Mouse (Mus musculus): Measurements from ENCODE around the gene Vgll4.

The Vgll4 gene

DNA sequence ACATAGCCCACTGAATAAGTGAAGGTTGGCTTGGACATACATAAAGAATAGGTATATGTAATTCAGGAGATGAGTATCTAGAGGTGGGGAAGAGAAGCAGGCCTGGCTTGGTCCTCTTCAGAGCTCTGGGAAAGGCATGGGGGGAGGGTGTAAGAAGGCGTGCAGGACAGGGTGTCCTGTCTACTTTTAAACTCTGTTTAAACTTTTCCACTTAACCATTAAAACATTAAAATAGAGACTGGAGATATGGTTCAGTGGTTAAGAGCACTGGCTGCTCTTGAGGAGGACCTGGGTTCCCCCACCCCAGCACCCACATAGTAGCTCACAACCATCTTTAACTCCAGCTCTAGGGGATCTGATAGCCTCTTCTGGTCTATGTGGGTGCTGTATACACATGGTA lies 3.2 kb upstream of the Vgll4 start:
- DNase-seq (ENCODE audit: low spot score) = no peak

GRCm38 (mm10) chr6:114970895-114971294 lies 1.1 kb upstream of the Vgll4 start:
- DNase-seq (ENCODE audit: low spot score) = no peak

GRCm38 (mm10) chr6:114970386-114970785 lies 592 bp upstream of the Vgll4 start:
- DNase-seq (ENCODE audit: low spot score) = no peak

DNA sequence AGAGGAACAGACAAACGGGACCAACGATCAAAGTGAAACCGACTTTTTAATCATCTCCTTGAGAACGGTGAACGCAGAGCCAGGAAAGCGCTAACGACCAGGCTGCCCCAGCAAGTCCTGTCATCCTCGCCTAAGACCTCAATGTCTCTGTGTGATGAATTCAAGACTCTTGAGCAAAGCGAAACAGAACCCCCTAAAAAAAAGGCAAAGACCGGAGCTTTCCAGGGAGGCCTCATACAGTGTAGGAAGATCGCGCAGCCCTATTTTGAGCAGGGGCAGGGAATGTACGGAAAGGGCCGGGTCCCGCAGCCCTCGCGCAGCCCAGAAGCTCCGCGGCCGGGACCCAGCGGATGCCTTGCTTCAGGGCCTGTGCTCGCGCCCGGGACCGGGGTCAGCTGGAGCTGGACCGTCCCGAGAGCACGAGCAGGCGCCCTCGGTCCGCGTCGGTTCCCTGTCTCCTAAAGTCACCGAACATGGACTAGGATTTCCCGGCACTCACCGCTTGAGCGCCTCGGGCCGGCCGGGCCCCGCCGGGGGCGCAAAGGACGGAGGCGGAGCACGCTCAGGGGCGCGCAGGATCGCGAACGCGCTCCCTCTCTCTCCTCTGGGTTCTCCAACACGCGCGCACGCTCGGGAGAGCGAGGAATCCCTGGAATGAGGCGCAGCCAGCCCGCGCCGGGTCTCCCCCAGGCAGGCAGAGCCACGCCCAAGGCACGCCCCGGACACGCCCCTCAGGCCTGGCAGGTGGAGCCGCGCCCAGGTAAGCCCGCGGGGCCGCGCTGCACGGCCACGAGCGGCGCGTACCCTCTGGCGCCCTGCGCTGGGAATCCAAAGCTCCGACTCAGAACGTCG lies 1.2 kb downstream of the Vgll4 start:
- DNase-seq (ENCODE audit: low spot score) = peak; percentile 6

DNA sequence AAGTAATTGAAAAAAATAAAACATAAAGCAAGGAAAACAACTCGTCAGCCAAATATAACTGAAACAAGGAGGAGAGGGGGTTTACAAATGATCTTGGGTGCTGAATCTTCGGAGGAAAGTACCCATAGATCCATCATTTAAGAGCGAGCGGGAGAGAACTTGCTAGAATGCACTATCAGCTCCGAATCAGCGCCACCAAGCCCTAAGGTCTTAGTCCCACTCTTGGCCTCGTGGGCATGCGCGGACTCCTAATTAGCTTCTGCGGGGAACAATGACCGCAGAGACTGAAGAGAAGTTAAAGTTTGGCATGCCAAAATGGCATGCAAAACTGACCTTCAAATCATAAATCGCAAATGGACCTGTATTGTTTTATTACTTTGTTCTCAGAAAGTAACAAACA lies 2.2 kb downstream of the Vgll4 start:
- DNase-seq (ENCODE audit: low spot score) = no peak

DNA sequence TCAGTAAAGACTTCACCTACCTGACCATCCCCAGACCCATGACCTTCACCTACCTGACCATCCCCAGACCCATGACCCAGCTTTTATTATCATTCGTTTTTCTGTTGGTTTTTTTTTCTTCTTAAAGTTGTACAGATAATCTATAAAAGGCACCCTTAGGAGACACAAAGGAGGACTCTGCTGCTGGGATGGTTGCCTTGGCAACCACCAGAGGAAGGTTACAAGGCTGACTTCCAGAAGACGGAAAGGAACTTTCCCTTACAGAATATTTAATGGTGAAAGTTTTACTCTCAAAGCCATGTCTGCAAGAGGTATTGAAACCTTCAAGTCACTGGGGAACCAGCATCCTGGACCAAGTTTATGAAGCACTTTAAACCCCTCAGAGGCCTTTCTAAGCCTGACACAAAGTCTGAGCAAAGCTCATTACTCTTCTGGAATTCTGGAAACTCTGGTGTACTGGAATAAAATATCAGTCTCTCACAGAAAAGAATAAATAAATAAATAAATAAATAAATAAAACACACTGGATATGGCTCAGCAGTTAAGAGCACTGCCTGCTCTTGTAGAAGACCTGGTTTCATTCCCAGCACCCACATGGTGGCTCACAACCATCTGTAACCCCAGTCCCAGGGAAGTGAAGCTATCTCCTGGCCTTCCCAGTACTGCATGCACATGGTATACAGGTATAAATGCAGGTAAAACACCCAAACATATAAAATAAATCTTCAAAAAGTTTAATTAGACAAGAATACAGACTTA lies 3.2 kb downstream of the Vgll4 start:
- DNase-seq (ENCODE audit: low spot score) = no peak

DNA sequence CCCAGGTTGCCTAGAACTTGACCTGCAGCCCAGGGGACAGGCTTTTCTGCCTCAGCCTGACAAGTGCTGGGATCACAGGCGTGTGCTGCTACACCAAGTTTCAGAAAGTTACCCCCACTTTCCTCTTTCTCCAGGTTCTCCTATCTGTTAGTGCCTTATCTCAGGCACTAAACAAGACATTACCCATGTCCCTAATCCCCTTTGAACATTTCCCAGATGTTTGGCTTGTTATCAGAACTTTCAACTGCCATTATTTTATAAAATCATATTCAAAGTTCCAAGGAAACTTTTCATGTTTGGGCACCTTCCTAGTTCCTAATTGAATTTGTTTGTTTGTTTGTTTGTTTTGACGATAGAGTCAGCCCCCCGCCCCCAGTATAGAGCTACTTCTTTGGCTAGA lies 4.0 kb downstream of the Vgll4 start:
- DNase-seq (ENCODE audit: low spot score) = no peak

DNA sequence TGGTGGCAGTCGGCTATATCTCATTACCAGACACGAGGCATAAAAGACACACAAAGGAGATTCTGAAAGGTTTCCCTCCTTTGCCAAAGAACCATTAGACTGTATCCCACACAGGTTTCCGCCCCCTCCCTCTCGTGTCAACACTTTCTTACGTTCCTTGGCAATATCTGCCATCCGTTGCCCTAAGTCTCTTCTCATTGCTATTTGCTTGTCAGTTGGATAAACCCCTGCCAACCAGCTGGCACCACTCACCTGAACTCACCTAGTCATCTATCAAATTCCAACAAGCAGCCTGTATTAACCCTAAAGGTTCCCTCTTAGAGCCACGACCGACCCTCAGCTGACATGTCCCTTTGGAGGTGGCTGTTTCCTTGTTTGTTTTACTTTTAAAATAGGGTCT lies 4.4 kb downstream of the Vgll4 start:
- DNase-seq (ENCODE audit: low spot score) = no peak

DNA sequence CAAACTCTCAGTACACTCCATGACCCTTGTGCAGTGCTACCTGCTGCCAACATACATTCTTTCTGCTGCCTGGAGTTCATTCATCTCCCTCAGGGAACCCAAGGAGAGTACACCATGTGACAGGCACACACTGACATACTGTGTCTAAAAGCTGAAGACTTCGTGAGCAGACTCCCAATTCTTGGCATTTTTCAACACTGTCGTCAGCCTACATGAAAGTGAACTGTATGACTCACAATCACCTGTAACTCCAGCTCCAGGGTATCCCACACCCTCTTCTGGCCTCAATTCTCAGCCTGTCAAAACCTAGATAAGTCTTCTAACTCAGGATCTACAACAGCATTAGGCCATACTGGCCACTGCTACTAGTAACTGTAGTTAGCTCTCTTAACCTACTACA lies 5.6 kb downstream of the Vgll4 start:
- no peak for DNase-seq (ENCODE audit: low spot score)

- no peak for DNase-seq (ENCODE audit: low spot score)
Observed at GRCm38 (mm10) chr6:114963636-114964035, 6.2 kb downstream of the Vgll4 start.

DNA sequence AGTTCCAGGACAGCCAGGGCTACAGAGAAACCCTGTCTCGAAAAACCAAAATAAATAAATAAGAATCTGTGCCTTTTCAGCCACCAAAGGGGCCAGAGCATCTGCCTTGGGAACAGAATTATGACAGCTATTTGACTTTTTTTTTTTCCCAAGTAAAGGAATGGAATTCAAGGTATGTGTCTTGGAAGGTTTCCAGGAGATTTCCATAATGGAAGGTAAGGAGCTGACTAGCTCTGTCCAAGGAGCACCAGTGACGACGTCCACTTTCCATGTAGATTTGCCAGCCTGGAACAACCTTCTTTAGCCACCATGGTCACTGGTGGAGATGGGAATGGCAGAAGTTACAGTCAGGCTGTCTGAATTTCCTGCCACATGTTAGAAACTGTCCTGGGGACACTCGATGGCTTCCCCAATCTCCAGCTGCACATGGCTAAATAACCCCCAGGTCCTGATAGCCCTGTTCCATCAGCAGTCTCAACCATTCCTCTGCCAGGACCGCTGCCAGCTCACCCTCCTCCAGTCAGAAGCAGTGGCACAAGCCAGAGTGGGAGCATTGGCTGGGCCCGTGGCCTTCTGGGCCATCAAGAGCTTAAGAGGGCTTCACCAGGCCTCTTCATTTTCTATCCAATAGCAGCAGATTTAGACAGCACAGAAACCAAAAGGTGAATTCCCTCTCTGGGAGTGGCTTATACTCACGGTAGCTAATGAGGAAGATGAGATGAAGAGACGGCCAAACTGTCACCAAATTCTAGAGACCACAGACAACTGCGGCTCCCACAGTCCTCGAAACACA lies 8.3 kb downstream of the Vgll4 start:
- no peak for DNase-seq (ENCODE audit: low spot score)

DNA sequence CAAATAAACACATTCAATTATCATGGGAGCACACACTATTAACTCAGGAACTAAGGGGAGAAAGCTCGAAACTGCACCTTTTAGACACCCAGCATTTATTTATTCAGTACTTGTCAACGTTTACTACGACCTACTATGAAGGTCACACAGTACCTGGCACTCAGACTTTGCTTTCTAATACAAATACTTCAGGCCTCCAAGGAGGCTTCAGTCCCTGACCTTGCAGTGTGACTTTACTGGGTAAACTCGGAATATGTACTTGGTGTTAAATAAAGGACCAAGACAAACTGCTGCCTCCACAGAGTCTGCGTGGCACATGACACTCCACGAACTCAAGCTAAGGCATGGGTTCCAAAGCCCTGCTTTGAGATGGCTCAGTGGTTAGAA lies 10.8 kb downstream of the Vgll4 start:
- no peak for DNase-seq (ENCODE audit: low spot score)

DNA sequence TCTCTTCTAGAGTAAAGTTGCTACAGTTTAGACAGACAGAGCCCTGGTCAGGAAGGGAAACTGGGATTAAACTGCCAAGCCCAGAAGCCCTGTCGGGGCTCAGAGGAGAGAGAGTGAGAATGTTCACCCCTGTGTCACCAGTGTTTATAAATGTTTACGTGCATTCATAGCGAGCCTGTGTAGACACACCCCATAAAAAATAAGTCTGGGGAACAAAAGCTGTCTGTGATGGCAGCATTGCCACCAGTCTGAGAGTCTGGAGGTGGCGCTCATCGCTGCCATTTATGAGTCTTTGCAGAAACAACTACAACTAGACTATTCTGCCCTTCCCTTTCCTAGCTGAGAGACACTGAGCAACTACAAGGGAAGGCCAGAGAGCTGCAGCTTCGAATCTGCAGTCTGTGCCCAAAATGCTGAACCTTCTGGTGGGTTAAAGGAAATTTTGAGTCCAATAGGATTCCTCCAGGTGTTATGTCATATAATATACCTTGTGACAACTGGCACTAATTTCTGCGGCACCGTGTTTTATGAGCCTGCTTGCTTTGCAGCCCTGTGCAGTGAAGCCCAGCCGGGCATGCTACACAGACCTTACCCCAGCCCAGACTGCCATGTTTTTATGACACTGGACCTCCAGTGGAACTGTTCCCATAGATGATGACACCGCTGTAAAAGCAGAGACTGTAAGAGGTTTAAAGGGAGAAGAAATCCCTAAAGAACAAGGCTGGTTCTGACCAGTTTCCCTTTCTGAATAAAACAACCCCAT lies 11.4 kb downstream of the Vgll4 start:
- no peak for DNase-seq (ENCODE audit: low spot score)

DNA sequence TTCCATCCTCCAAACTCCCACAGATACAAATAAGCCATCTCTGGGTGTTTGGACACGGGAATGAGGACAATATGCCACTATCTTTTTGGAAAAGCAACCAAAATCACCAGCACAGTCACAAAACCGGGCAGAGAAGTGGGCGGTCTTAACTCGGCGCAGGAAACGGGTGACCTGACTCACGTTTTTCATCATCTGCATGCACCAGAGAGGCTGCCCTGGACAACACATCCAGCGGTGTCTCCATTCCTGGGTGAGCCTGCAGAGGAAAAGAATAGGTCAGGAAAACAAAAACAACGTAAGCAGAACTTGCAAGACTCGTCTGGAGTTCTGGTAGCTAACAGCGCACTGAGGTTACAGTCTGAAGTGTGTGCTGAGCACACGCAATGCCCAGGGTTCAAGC lies 12.0 kb downstream of the Vgll4 start:
- no peak for DNase-seq (ENCODE audit: low spot score)

- no peak for DNase-seq (ENCODE audit: low spot score)
Observed at GRCm38 (mm10) chr6:114954496-114954895, 15.3 kb downstream of the Vgll4 start.

GRCm38 (mm10) chr6:114953601-114954000 lies 16.2 kb downstream of the Vgll4 start:
- DNase-seq (ENCODE audit: low spot score) = no peak

- DNase-seq (ENCODE audit: low spot score) = no peak
Observed at GRCm38 (mm10) chr6:114952356-114952755, 17.4 kb downstream of the Vgll4 start.

- DNase-seq (ENCODE audit: low spot score) = no peak
Observed at GRCm38 (mm10) chr6:114944456-114945438, 25.0 kb downstream of the Vgll4 start.

DNA sequence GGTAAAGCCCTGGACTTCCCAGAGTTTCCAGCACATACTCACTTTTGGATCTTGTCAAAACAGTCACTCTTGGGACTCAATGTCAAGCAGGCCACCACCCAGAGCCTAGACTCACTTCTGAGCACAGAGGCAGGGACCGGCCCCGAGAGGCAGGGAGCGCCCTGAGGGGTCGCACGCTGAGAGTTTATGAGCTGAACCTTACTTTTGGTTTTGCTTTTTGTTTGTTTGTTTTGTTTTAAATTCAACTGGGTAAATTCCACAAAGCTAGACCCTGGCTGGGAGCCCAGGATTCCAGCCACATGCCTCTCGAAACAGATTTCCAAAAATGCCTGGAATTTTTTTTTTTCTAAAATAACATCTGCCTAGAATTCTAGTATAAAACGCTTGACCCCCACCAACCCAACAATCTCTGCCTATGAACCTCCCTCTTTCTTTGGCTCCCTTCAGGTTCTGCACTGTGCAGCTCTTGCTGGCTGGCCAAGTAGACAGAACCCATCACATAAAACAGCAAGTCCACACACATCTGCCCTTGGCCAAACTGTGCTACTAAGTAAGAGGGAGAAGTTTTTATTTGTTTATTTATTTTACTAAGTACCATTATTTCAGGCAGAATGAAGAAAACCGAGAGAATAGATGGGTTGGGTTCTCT lies 28.5 kb downstream of the Vgll4 start:
- DNase-seq (ENCODE audit: low spot score) = no peak

DNA sequence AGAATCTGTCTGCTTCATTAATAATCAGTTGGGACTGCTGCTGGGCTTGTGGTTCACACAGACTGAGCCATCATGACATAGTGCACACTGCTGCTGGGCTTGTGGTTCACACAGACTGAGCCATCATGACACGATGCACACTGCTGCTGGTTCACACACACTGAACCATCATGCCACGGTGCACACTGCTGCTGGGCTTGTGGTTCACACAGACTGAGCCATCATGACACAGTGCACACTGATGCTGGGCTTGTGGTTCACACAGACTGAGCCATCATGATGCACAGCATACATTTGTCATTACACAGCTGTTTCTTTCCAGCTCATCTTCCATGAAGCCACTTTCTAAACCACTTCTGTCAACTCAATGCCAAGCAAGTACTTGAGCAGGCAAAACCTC lies 30.1 kb downstream of the Vgll4 start:
- no peak for DNase-seq (ENCODE audit: low spot score)

Measured in T-cell, adult 2 months (primary cell).